Mouse (Mus musculus) erythroblast, adult 5-6 weeks (primary cell): ENCODE measurements around the gene Cacng6. TPM values are rescaled to one million over a fixed set of nuclear protein-coding genes. Genes with fewer than 3 reads are reported as not detected.

Experiments
- ATAC-seq: replicated peaks from 2 replicates; pipeline ENCODE4 v1.8.0; 2016; ENCODE audit warnings: moderate number of reproducible peaks, mild to moderate bottlenecking, moderate TSS enrichment, inconsistent platforms; ENCODE audit not compliant: poor library complexity, low FRiP score, severe bottlenecking
- total RNA-seq, 2 experiments: library from RNA; stranded (forward) in 1 of 2; stranded (reverse) in 1 of 2; fragments of 150-400 nt in 1 of 2; fragments of 200-764, 138-1000 nt in 1 of 2; gene quantifications; 2 replicates each; pipeline versions ENCODE4 v1.2.3 to v1.2.4; 2015 to 2017; ENCODE audit warnings: low replicate concordance in 2 of 2

Gene Cacng6
- total RNA-seq, 2 experiments from 2014 or later: not detected

- ATAC-seq: no peak
Measured at GRCm38 (mm10) chr7:3457111-3457840, 33.3 kb downstream of the Cacng6 start.

- no peak for ATAC-seq
Measured at GRCm38 (mm10) chr7:3457841-3458217, 33.8 kb downstream of the Cacng6 start.

DNA sequence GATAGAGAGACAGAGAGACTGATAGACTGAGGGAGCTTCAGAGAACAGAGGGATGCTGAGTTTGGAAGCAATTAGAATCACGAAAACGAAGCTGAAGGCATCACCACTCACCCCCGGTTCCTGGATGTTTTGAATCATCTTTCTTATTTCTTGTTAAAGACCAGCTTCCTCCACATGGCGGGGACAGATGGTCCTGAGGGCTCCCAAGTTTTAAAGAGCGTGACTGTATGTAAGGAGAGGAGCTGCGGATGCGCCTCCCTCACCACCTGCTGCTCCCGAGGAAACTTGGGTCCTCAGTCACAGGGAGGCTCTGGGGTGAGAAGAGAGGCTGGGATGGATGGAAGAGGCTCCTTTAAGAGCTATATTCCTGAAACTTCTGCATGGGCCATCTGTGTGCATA lies 36.3 kb downstream of the Cacng6 start:
- ATAC-seq: no peak

DNA sequence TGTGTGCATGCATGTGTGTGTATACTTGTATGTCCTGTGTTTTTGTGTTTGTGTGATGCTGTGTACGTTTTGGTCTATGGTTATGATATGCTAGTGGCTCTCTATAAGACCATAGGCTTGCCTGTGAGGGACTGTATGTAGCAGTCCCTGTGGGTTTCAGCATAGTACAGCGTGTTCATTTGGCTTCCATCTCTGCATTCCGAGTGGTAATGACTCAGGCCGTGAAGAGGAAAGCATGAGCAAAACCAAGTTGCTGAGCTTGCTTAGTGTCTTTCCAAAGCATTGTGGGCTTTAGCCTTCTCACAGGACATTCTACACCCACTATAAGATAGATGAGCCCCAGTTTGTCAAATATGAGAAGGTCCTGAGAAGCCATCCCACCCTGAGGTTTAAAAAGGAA lies 39.3 kb downstream of the Cacng6 start:
- no peak for ATAC-seq

GRCm38 (mm10) chr7:3468614-3469013 lies 44.6 kb downstream of the Cacng6 start:
- no peak for ATAC-seq

GRCm38 (mm10) chr7:3472774-3473173 lies 48.8 kb downstream of the Cacng6 start:
- no peak for ATAC-seq

- no peak for ATAC-seq
Measured at GRCm38 (mm10) chr7:3474291-3475080, 50.5 kb downstream of the Cacng6 start.

DNA sequence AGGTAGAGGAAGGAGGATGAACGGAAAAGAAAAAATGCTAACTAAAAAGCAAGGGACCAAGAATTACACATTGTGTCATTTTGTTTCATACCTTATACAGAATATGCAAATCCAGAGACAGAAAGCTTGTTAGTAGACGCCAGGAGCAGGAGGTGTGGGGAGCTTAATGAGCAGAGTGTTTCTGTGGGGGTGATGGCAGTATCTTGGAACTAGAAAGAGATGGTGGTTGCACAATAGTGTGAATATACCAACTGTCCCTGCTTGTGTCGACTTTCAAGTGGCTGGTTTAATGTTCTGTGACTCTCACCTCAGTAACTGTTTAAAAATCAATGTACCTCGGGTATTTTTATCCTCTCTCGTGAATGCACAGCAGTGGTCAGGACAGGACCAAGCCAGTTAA lies 52.7 kb downstream of the Cacng6 start:
- ATAC-seq: no peak

- ATAC-seq: no peak
Measured at GRCm38 (mm10) chr7:3481948-3482608, 58.1 kb downstream of the Cacng6 start.

Other genes with a start within 250 kb of the Cacng6 start
- gene Nlrp12, start 174.5 kb upstream of the Cacng6 start, total RNA-seq (2015; ENCODE audit: low replicate concordance): 0.19 and 0.63 TPM in 2 replicates
- gene Nlrp12, start 174.5 kb upstream of the Cacng6 start, total RNA-seq (2017; ENCODE audit: low replicate concordance): 1.5 and 2.4 TPM in 2 replicates
- 18.4 and 20.5 TPM in 2 replicates for gene Myadm, start 135.1 kb upstream of the Cacng6 start, total RNA-seq (2015; ENCODE audit: low replicate concordance)
- gene Myadm, start 135.1 kb upstream of the Cacng6 start, total RNA-seq (2017; ENCODE audit: low replicate concordance): 4.0 and 7.3 TPM in 2 replicates
- not detected in 2 replicates for gene Prkcg, start 135.0 kb upstream of the Cacng6 start, total RNA-seq (2015; ENCODE audit: low replicate concordance)
- 0.77 TPM in 1 of 2 replicates, not detected in the other for gene Prkcg, start 135.0 kb upstream of the Cacng6 start, total RNA-seq (2017; ENCODE audit: low replicate concordance)
- not detected in 2 replicates for gene Cacng7, start 91.2 kb upstream of the Cacng6 start, total RNA-seq (2015; ENCODE audit: low replicate concordance)
- 0.26 TPM in 1 of 2 replicates, not detected in the other for gene Cacng7, start 91.2 kb upstream of the Cacng6 start, total RNA-seq (2017; ENCODE audit: low replicate concordance)
- not detected in 2 replicates for gene Cacng8, start 33.5 kb upstream of the Cacng6 start, total RNA-seq (2015; ENCODE audit: low replicate concordance)
- not detected in 2 replicates for gene Cacng8, start 33.5 kb upstream of the Cacng6 start, total RNA-seq (2017; ENCODE audit: low replicate concordance)
- 0.63 TPM in 1 of 2 replicates, not detected in the other for gene Tarm1, start 78.4 kb downstream of the Cacng6 start, total RNA-seq (2015; ENCODE audit: low replicate concordance)
- gene Tarm1, start 78.4 kb downstream of the Cacng6 start, total RNA-seq (2017; ENCODE audit: low replicate concordance): 0.34 and 1.8 TPM in 2 replicates
- gene Oscar, start 192.0 kb downstream of the Cacng6 start, total RNA-seq (2015; ENCODE audit: low replicate concordance): not detected in 2 replicates
- not detected in 2 replicates for gene Oscar, start 192.0 kb downstream of the Cacng6 start, total RNA-seq (2017; ENCODE audit: low replicate concordance)
- gene Ndufa3, start 193.2 kb downstream of the Cacng6 start, total RNA-seq (2015; ENCODE audit: low replicate concordance): 136 and 146 TPM in 2 replicates
- gene Ndufa3, start 193.2 kb downstream of the Cacng6 start, total RNA-seq (2017; ENCODE audit: low replicate concordance): 46.0 and 54.0 TPM in 2 replicates
- gene Tfpt, start 205.7 kb downstream of the Cacng6 start, total RNA-seq (2015; ENCODE audit: low replicate concordance): 4.2 and 4.6 TPM in 2 replicates
- 15.4 and 15.5 TPM in 2 replicates for gene Tfpt, start 205.7 kb downstream of the Cacng6 start, total RNA-seq (2017; ENCODE audit: low replicate concordance)
- 8.8 and 10.4 TPM in 2 replicates for gene Prpf31, start 205.8 kb downstream of the Cacng6 start, total RNA-seq (2015; ENCODE audit: low replicate concordance)
- 9.5 and 16.4 TPM in 2 replicates for gene Prpf31, start 205.8 kb downstream of the Cacng6 start, total RNA-seq (2017; ENCODE audit: low replicate concordance)
- gene Cnot3, start 221.1 kb downstream of the Cacng6 start, total RNA-seq (2015; ENCODE audit: low replicate concordance): 80.9 and 94.9 TPM in 2 replicates
- gene Cnot3, start 221.1 kb downstream of the Cacng6 start, total RNA-seq (2017; ENCODE audit: low replicate concordance): 15.2 and 20.4 TPM in 2 replicates
- 1.5 and 5.0 TPM in 2 replicates for gene Leng1, start 241.6 kb downstream of the Cacng6 start, total RNA-seq (2015; ENCODE audit: low replicate concordance)
- gene Leng1, start 241.6 kb downstream of the Cacng6 start, total RNA-seq (2017; ENCODE audit: low replicate concordance): 1.7 and 2.6 TPM in 2 replicates